Mouse (Mus musculus) stomach, embryonic 14.5 days (tissue): Measurements from ENCODE around the gene Trpv2. TPM values are rescaled to one million over a fixed set of nuclear protein-coding genes. Genes with fewer than 3 reads are reported as not detected.

Experiments used
- ATAC-seq: fragments of 200-750 bp; cut with Nextera tagmentation; 2 replicates; pipeline ENCODE4 v1.8.0; 2017; ENCODE audit warnings: low read depth, moderate TSS enrichment; ENCODE audit not compliant: insufficient number of reproducible peaks, insufficient read depth, low FRiP score
- H3K27ac ChIP-seq: fragments of 300-500 bp; sonication (generic); 2 replicates; pipeline ENCODE4 v1.5.1; 2014; ENCODE audit warnings: mild to moderate bottlenecking, low read length, moderate library complexity, mixed read lengths
- H3K27me3 ChIP-seq: fragments of 300-500 bp; sonication (generic); 2 replicates; pipeline ENCODE4 v1.6.1; 2014; ENCODE audit warnings: low read length, control low read depth, mixed read lengths; ENCODE audit not compliant: control insufficient read depth, insufficient read depth
- H3K36me3 ChIP-seq: fragments of 300-500 bp; sonication (generic); 2 replicates; pipeline ENCODE4 v1.6.1; 2014; ENCODE audit warnings: mild to moderate bottlenecking, control low read depth, low read length, moderate library complexity, mixed read lengths; ENCODE audit not compliant: control insufficient read depth, insufficient read depth
- H3K4me1 ChIP-seq: fragments of 300-500 bp; sonication (generic); 2 replicates; pipeline ENCODE4 v1.6.1; 2014; ENCODE audit warnings: low read length, control low read depth, mixed read lengths; ENCODE audit not compliant: control insufficient read depth, insufficient read depth
- H3K4me2 ChIP-seq: fragments of 300-500 bp; sonication (generic); replicated peaks from 2 replicates; pipeline ENCODE4 v1.6.1; 2014; ENCODE audit warnings: low read depth, low read length, control low read depth
- H3K4me3 ChIP-seq: fragments of 300-500 bp; sonication (generic); 2 replicates; pipeline ENCODE4 v1.5.1; 2014; ENCODE audit warnings: low read depth, low read length, control low read depth
- H3K9ac ChIP-seq: fragments of 300-500 bp; sonication (generic); replicated peaks from 2 replicates; pipeline ENCODE4 v1.6.1; 2014; ENCODE audit warnings: low read depth, mild to moderate bottlenecking, control low read depth, low read length, moderate library complexity, mixed read lengths
- H3K9me3 ChIP-seq: fragments of 300-500 bp; sonication (generic); 2 replicates; pipeline ENCODE4 v1.6.1; 2016; ENCODE audit warnings: low read depth, low read length, control low read depth; ENCODE audit not compliant: control insufficient read depth
- WGBS: fragments of 180-500 bp; shearing (Covaris S2); extraction: QIAGEN DNeasy Blood & Tissue Kit; methylation state at CpG from one replicate; pipeline ENCODE4 v1.1.7; 2014; 5-methylcytosine and 5-hydroxymethylcytosine counted together
- polyA plus RNA-seq: library from polyadenylated mRNA; unstranded; fragments of >200 nt; fragmentation: Nextera tagmentation; extraction: Ambion mirVana; gene quantifications from 2 replicates; pipeline ENCODE4 v1.2.1, GENCODE M21; 2014

The Trpv2 gene
- polyA plus RNA-seq, 1 experiment from 2014 or later, result 12.8 TPM

DNA sequence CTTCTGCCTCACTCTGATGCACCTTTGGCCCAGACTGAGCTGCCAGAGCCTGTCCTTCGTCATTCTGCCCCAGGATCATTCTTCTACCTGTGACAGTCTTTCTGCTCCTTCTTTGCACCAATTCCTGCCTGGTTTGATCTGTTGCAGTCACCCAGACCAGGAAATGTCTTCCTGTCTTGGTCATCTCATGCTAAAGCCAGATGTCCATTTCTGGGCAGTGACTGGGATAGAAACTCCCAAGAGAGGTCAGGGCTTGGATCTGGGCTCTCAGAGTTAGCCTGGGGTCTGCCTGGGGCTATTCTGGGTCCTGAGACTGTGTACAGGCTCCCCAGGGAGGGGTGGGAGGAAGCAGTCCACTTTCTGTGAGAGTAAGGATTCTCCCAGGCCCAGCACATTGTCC is 8.1 kb upstream of the Trpv2 start:
- no peaks in the 10 kb centered on the region for H3K9me3 ChIP-seq
- no peak overlapping the region for H3K27ac ChIP-seq
- no peak overlapping the region for H3K4me2 ChIP-seq
- ATAC-seq, result no peak
- no peak overlapping the region for H3K9ac ChIP-seq
- no peaks in the 10 kb centered on the region for H3K4me1 ChIP-seq
- 36% methylated on average over 1 of the region's 1 CpGs for WGBS
- no peaks in the 10 kb centered on the region for H3K27me3 ChIP-seq
- no peaks in the 10 kb centered on the region for H3K36me3 ChIP-seq
- no peak overlapping the region for H3K4me3 ChIP-seq

GRCm38 (mm10) chr11:62568300-62568699 is 6.0 kb upstream of the Trpv2 start:
- ATAC-seq, result no peak
- Histone ChIP-seq H3K36me3 (no peaks in the 10 kb centered on the region), H3K27me3 (no peaks in the 10 kb centered on the region), H3K4me2 (no peak overlapping the region), H3K4me3 (no peak overlapping the region), H3K4me1 (no peaks in the 10 kb centered on the region), H3K9me3 (no peaks in the 10 kb centered on the region), H3K9ac (no peak overlapping the region), H3K27ac (no peak overlapping the region)
- 71% methylated on average over 3 of the region's 3 CpGs for WGBS

GRCm38 (mm10) chr11:62574703-62575085 is 408 bp downstream of the Trpv2 start:
- Histone ChIP-seq H3K9me3 (no peaks in the 10 kb centered on the region), H3K27me3 (no peaks in the 10 kb centered on the region), H3K4me1 (no peaks in the 10 kb centered on the region), H3K4me3 (no peak overlapping the region), H3K9ac (no peak overlapping the region), H3K27ac (no peak overlapping the region), H3K36me3 (no peaks in the 10 kb centered on the region), H3K4me2 (0 out of 2 replicates have a peak overlapping the region, but pooled peaks have one; percentile 97)
- ATAC-seq, result no peak
- WGBS, result 81% methylated on average over 4 of the region's 4 CpGs

- H3K9ac ChIP-seq, result peak overlapping the region; percentile 33; the same call in 1 of the 2 replicates
- H3K36me3 ChIP-seq, result no peaks in the 10 kb centered on the region
- H3K4me1 ChIP-seq, result no peaks in the 10 kb centered on the region
- H3K9me3 ChIP-seq, result no peaks in the 10 kb centered on the region
- H3K27ac ChIP-seq, result no peak overlapping the region
- H3K27me3 ChIP-seq, result no peaks in the 10 kb centered on the region
- H3K4me2 ChIP-seq, result peak overlapping the region; percentile 97
- WGBS, result under 1% methylated on average over 9 of the region's 9 CpGs
- H3K4me3 ChIP-seq, result peak overlapping the region; percentile 47
- peak; percentile 53; the same call in 1 of the 2 replicates for ATAC-seq
These were observed 992 bp downstream of the Trpv2 start for GRCm38 (mm10) chr11:62575297-62575658.

GRCm38 (mm10) chr11:62575659-62576438 is 1.6 kb downstream of the Trpv2 start:
- peak overlapping the region; percentile 47 for H3K4me3 ChIP-seq
- H3K27ac ChIP-seq, result 0 out of 2 replicates have a peak overlapping the region, but pooled peaks have one; percentile 21
- H3K9ac ChIP-seq, result peak overlapping the region; percentile 33; the same call in 1 of the 2 replicates
- 7% methylated on average over 27 of the region's 27 CpGs for WGBS
- H3K9me3 ChIP-seq, result no peaks in the 10 kb centered on the region
- peak overlapping the region; percentile 97 for H3K4me2 ChIP-seq
- no peaks in the 10 kb centered on the region for H3K4me1 ChIP-seq
- ATAC-seq, result peak; percentile 57; the same call in 1 of the 2 replicates
- H3K27me3 ChIP-seq, result no peaks in the 10 kb centered on the region
- no peaks in the 10 kb centered on the region for H3K36me3 ChIP-seq

DNA sequence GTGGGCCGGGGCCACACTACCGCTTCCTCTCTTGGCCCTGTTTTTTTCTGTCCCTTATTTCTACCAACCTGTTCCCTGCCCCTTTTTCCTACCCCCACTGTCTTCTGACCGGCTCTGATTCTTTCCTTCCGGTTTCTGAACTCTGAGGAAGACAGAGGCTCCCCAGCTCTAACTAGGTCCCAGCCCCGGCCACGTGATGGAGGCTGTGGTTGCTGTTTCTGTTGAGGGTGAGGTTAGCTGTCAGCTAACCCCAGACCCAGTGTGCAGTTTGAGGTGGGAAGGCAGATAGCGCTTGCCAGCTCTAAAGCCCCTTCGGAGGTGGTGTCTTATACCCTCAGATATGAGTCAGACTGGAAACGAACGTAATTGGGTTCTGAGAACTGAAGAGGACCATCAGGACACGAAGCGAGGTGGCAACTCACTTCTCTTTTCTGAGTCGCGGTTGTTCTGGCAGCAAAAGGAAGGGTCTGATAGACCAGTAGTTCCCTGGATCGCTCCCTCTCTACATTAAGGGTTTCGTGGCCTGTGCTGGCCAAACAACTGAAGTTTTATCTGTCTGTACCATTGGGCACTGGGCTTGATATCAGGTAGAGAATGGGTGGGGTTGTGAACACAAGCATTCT is 2.4 kb downstream of the Trpv2 start:
- Histone ChIP-seq H3K4me3 (peak overlapping the region; percentile 47; the same call in 1 of the 2 replicates), H3K9ac (peak overlapping the region; percentile 33; the same call in 1 of the 2 replicates), H3K9me3 (no peaks in the 10 kb centered on the region), H3K4me1 (no peaks in the 10 kb centered on the region), H3K4me2 (peak overlapping the region; percentile 97), H3K27ac (no peak overlapping the region), H3K27me3 (no peaks in the 10 kb centered on the region), H3K36me3 (no peaks in the 10 kb centered on the region)
- ATAC-seq, result no peak
- 65% methylated on average over 16 of the region's 16 CpGs for WGBS

DNA sequence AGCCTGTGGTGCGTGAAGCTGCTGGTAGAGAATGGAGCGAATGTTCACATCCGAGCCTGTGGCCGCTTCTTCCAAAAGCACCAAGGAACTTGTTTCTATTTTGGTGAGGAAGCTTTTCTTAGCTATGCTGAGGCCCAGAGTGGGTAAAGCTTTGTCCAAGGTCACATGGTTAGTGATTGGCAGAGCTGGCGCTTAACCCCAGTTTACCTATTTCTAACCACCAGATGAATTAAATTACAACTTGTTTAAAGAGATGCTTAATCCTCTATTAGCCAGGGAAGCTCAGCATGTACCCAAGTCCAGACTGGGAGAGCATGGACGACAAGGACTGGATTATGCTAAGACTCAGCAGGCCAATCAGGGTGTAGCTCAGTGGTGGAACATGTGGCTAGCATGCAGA is 8.7 kb downstream of the Trpv2 start:
- H3K9me3 ChIP-seq, result no peaks in the 10 kb centered on the region
- no peak overlapping the region for H3K9ac ChIP-seq
- H3K36me3 ChIP-seq, result no peaks in the 10 kb centered on the region
- H3K4me3 ChIP-seq, result no peak overlapping the region
- no peak overlapping the region for H3K27ac ChIP-seq
- H3K27me3 ChIP-seq, result no peaks in the 10 kb centered on the region
- ATAC-seq, result no peak
- 84% methylated on average over 6 of the region's 6 CpGs for WGBS
- no peaks in the 10 kb centered on the region for H3K4me1 ChIP-seq
- no peak overlapping the region for H3K4me2 ChIP-seq

GRCm38 (mm10) chr11:62584671-62585206 is 10.5 kb downstream of the Trpv2 start:
- no peak overlapping the region for H3K4me3 ChIP-seq
- no peak overlapping the region for H3K27ac ChIP-seq
- H3K27me3 ChIP-seq, result no peaks in the 10 kb centered on the region
- H3K36me3 ChIP-seq, result no peaks in the 10 kb centered on the region
- H3K4me1 ChIP-seq, result no peaks in the 10 kb centered on the region
- H3K9ac ChIP-seq, result no peak overlapping the region
- no peak overlapping the region for H3K4me2 ChIP-seq
- no peaks in the 10 kb centered on the region for H3K9me3 ChIP-seq
- no peak for ATAC-seq
- WGBS, result 57% methylated on average over 9 of the region's 9 CpGs
